9 mouse cellular contexts compared by ENCODE assay signal in genomic region chr2:121009071-121009677, GRCm38 (mm10). TPM values are rescaled to one million over a fixed set of nuclear protein-coding genes. Genes with fewer than 3 reads are reported as not detected.
A peak's percentile ranks its signal among the peaks of the same experiment; 100 is the strongest.
DNase-seq lines count a peak whose midpoint lies in the region; ATAC-seq and TF ChIP-seq lines count a peak whose summit lies in the region.
"Had no signal": no experiment of that assay in that cellular context is flagged by ENCODE, and none has a peak within 500 bp of the region (broad histone marks: within the 10 kb centered on the region; RNA-seq: fewer than 3 reads in every experiment).

No protein-coding gene starts in this region.

- H3K4me3 ChIP-seq in neural tube, embryonic 11.5 days (ENCODE audit: low read depth, low read length), result peak overlapping the region; percentile 75
- H3K4me3 ChIP-seq in limb, embryonic 11.5 days (ENCODE audit: low read depth, low read length), result peak overlapping the region; percentile 64
- peak overlapping the region; percentile 85 for H3K4me3 ChIP-seq in small intestine, adult 2 months (ENCODE audit: low read depth, low read length)

- peaks cover 2% of the 10 kb centered on the region; the same call in 1 of the 2 replicates for H3K36me3 ChIP-seq in neural tube, embryonic 11.5 days (ENCODE audit: control insufficient read depth, insufficient read depth, low read length)
- H3K36me3 ChIP-seq in limb, embryonic 11.5 days (ENCODE audit: control insufficient read depth, insufficient read depth, low read length), result no peaks in the 10 kb centered on the region
- H3K36me3 ChIP-seq in small intestine, adult 2 months (ENCODE audit: control insufficient read depth, insufficient read depth, low read length), result peaks cover 15% of the 10 kb centered on the region

- peaks cover 5% of the 10 kb centered on the region; the same call in 1 of the 2 replicates for H3K4me1 ChIP-seq in neural tube, embryonic 11.5 days (ENCODE audit: control insufficient read depth, insufficient read depth, low read length)
- H3K4me1 ChIP-seq in limb, embryonic 11.5 days (ENCODE audit: control insufficient read depth, insufficient read depth, low read length), result peaks cover 6% of the 10 kb centered on the region; the same call in 1 of the 2 replicates
- peaks cover 3% of the 10 kb centered on the region; the same call in 1 of the 2 replicates for H3K4me1 ChIP-seq in small intestine, adult 2 months (ENCODE audit: control insufficient read depth, insufficient read depth, insufficient read length, low read length)

- no peak for TF ChIP-seq POLR2A in small intestine, adult 2 months (IDR thresholded peaks at IDR 0.05; ENCODE audit: low read depth, low read length)

- no peak for ATAC-seq in neural tube, embryonic 11.5 days (ENCODE audit: insufficient read depth, low FRiP score, low TSS enrichment)
- peak; percentile 40 for ATAC-seq in erythroid progenitor cell, adult 5-6 weeks (replicated peaks; ENCODE audit: low FRiP score, poor library complexity, severe bottlenecking)
- no peak for ATAC-seq in limb, embryonic 11.5 days (ENCODE audit: insufficient number of reproducible peaks, low FRiP score, low TSS enrichment, low read depth)

- peak overlapping the region; percentile 68 for H3K4me2 ChIP-seq in neural tube, embryonic 11.5 days (ENCODE audit: low read depth)
- H3K4me2 ChIP-seq in limb, embryonic 11.5 days (ENCODE audit: low read depth, severe bottlenecking), result peak overlapping the region; percentile 86

- no peak for DNase-seq in neural tube, embryonic 11.5 days (ENCODE audit: low spot score)
- no peak for DNase-seq in neural tube, embryonic 10.5 days (ENCODE audit: extremely low spot score, low spot score)
- no peak for DNase-seq in limb, embryonic 11.5 days (ENCODE audit: low spot score)
- no peak for DNase-seq in urinary bladder, postnatal 10 days (ENCODE audit: low spot score)
- no peak for DNase-seq in left cerebral cortex, adult 9 months (ENCODE audit: low spot score in 2 of 2)
- no peak for DNase-seq in lung, adult 18-20 months
- DNase-seq: cerebellum, postnatal 36 days had no signal

- H3K9ac ChIP-seq in neural tube, embryonic 11.5 days (ENCODE audit: low read length), result peak overlapping the region; percentile 81
- H3K9ac ChIP-seq in limb, embryonic 11.5 days (ENCODE audit: low read length), result peak overlapping the region; percentile 52; the same call in 1 of the 2 replicates

- H3K27me3 ChIP-seq in neural tube, embryonic 11.5 days (ENCODE audit: control insufficient read depth, insufficient read depth, low read length), result no peaks in the 10 kb centered on the region
- no peaks in the 10 kb centered on the region for H3K27me3 ChIP-seq in limb, embryonic 11.5 days (ENCODE audit: control insufficient read depth, insufficient read depth, low read length)
- no peaks in the 10 kb centered on the region for H3K27me3 ChIP-seq in small intestine, adult 2 months (ENCODE audit: control insufficient read depth, insufficient read depth, low read length)

- no peaks in the 10 kb centered on the region for H3K9me3 ChIP-seq in neural tube, embryonic 11.5 days (ENCODE audit: control insufficient read depth, low read length)
- H3K9me3 ChIP-seq in limb, embryonic 11.5 days (ENCODE audit: control insufficient read depth, low read length), result no peaks in the 10 kb centered on the region

- WGBS in neural tube, embryonic 11.5 days, result 25% methylated on average over 5 of the region's 5 CpGs
- WGBS in limb, embryonic 11.5 days, result 29% methylated on average over 5 of the region's 5 CpGs
- WGBS in small intestine, adult 2 months, result 12% methylated on average over 5 of the region's 5 CpGs

- no peak overlapping the region for H3K27ac ChIP-seq in neural tube, embryonic 11.5 days (ENCODE audit: low read depth, low read length)
- no peak overlapping the region for H3K27ac ChIP-seq in limb, embryonic 11.5 days (replicated peaks; ENCODE audit: low read depth, low read length)
- no peak overlapping the region for H3K27ac ChIP-seq in small intestine, adult 2 months (ENCODE audit: insufficient read depth, low read depth, low read length)

- TF ChIP-seq CTCF in small intestine, adult 2 months (IDR thresholded peaks at IDR 0.05; ENCODE audit: extremely low read depth, insufficient read length, insufficient replicate concordance, low read depth, low read length), result no peak

RNA-seq across cellular contexts. Expression of gene Ccndbp1, which starts 1.0 kb away (rescaled TPM):
- polyA plus RNA-seq in neural tube, embryonic 11.5 days (2014; fragmentation: Nextera tagmentation; extraction: Ambion mirVana), result 52.0 and 57.7 TPM in 2 replicates
- total RNA-seq in erythroid progenitor cell, adult 5-6 weeks (2015; ENCODE audit: low replicate concordance), result 117 and 123 TPM in 2 replicates
- total RNA-seq in erythroid progenitor cell, adult 5-6 weeks (2017; ENCODE audit: low replicate concordance), result 86.5 and 101 TPM in 2 replicates
- 32.7 and 36.6 TPM in 2 replicates for polyA plus RNA-seq in limb, embryonic 11.5 days (2014; fragmentation: Nextera tagmentation; extraction: Ambion mirVana)
- 3.8 and 9.8 TPM in 2 replicates for polyA plus RNA-seq in small intestine, adult 2 months (2012; rRNA removed)

RNA-seq across cellular contexts. Expression of gene Epb42, which starts 27.7 kb away (rescaled TPM):
- polyA plus RNA-seq in neural tube, embryonic 11.5 days (2014; fragmentation: Nextera tagmentation; extraction: Ambion mirVana), result 3.6 and 3.7 TPM in 2 replicates
- 853 and 981 TPM in 2 replicates for total RNA-seq in erythroid progenitor cell, adult 5-6 weeks (2015; ENCODE audit: low replicate concordance)
- total RNA-seq in erythroid progenitor cell, adult 5-6 weeks (2017; ENCODE audit: low replicate concordance), result 806 and 856 TPM in 2 replicates
- polyA plus RNA-seq in limb, embryonic 11.5 days (2014; fragmentation: Nextera tagmentation; extraction: Ambion mirVana), result 3.0 and 4.8 TPM in 2 replicates
- 0.15 and 0.38 TPM in 2 replicates for polyA plus RNA-seq in small intestine, adult 2 months (2012; rRNA removed)

RNA-seq across cellular contexts. Expression of gene Tmem62, which starts 32.4 kb away (rescaled TPM):
- polyA plus RNA-seq in neural tube, embryonic 11.5 days (2014; fragmentation: Nextera tagmentation; extraction: Ambion mirVana), result 5.2 and 7.6 TPM in 2 replicates
- 3.2 and 5.0 TPM in 2 replicates for total RNA-seq in erythroid progenitor cell, adult 5-6 weeks (2015; ENCODE audit: low replicate concordance)
- 3.7 and 8.4 TPM in 2 replicates for total RNA-seq in erythroid progenitor cell, adult 5-6 weeks (2017; ENCODE audit: low replicate concordance)
- 0.93 and 1.9 TPM in 2 replicates for polyA plus RNA-seq in limb, embryonic 11.5 days (2014; fragmentation: Nextera tagmentation; extraction: Ambion mirVana)
- polyA plus RNA-seq in small intestine, adult 2 months (2012; rRNA removed), result 2.3 and 5.1 TPM in 2 replicates

RNA-seq across cellular contexts. Expression of gene Ubr1, which starts 38.7 kb away (rescaled TPM):
- 23.7 and 25.7 TPM in 2 replicates for polyA plus RNA-seq in neural tube, embryonic 11.5 days (2014; fragmentation: Nextera tagmentation; extraction: Ambion mirVana)
- total RNA-seq in erythroid progenitor cell, adult 5-6 weeks (2015; ENCODE audit: low replicate concordance), result 14.4 and 32.3 TPM in 2 replicates
- total RNA-seq in erythroid progenitor cell, adult 5-6 weeks (2017; ENCODE audit: low replicate concordance), result 25.4 and 53.9 TPM in 2 replicates
- 23.2 and 27.7 TPM in 2 replicates for polyA plus RNA-seq in limb, embryonic 11.5 days (2014; fragmentation: Nextera tagmentation; extraction: Ambion mirVana)
- 6.1 and 12.1 TPM in 2 replicates for polyA plus RNA-seq in small intestine, adult 2 months (2012; rRNA removed)
